Mouse (Mus musculus) brain, embryonic 14.5 days (tissue): ENCODE data around the gene 4930404N11Rik.

Experiments used
- CTCF ChIP-seq: fragments of 200-500 bp; IDR thresholded peaks from 2 replicates; pipeline ENCODE4 v1.5.1; 2012; ENCODE audit warnings: inconsistent platforms, mild to moderate bottlenecking, moderate library complexity, borderline replicate concordance; ENCODE audit not compliant: insufficient read depth, insufficient read length; ENCODE audit errors: extremely low read depth
- POLR2A ChIP-seq: fragments of 200-500 bp; IDR thresholded peaks from 2 replicates; pipeline ENCODE4 v1.6.1; 2012; ENCODE audit warnings: mild to moderate bottlenecking, inconsistent platforms, borderline replicate concordance; ENCODE audit not compliant: poor library complexity, insufficient read depth, insufficient read length, severe bottlenecking; ENCODE audit errors: extremely low read depth

DNA sequence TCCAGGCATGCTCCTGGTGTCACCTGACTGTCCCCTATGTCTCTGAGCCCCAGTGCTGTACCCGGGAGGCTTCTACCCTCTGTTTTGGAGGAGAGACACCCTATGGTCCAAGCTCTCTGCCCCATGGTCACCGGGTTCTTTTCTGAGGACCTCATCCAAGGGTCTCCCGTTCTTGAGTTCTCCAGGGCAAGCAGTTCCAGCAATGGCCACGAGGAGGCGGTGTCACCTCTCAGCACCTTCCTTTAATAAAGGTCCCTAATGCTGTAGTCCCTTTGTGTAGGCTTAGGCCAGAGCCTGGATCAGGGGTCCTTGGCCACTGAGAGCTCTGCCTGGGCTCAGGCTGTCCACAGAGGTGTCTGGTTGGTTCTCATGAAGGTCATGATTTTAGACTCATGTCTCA lies 29.5 kb upstream of the 4930404N11Rik start:
- TF ChIP-seq CTCF (peak; percentile 90), POLR2A (no peak)
